In genomic region chr13:112326977-112327376, GRCm38 (mm10) we compare ENCODE assay signal across 17 mouse cellular contexts. TPM values are rescaled to one million over a fixed set of nuclear protein-coding genes. Genes with fewer than 3 reads are reported as not detected.
DNase-seq lines count a peak whose midpoint lies in the region; ATAC-seq and TF ChIP-seq lines count a peak whose summit lies in the region.
"Had no signal": no experiment of that assay in that cellular context is flagged by ENCODE, and none has a peak within 500 bp of the region (broad histone marks: within the 10 kb centered on the region; RNA-seq: fewer than 3 reads in every experiment).

No protein-coding gene starts in this region.

- no peak for DNase-seq in heart, adult 9 months (ENCODE audit: low spot score in 2 of 2)
- no peak for DNase-seq in lung, embryonic 14.5 days
- no peak for DNase-seq in lung, adult 2 months
- no peak for DNase-seq in frontal cortex, postnatal 10 days (ENCODE audit: low spot score in 2 of 2)
- no peak for DNase-seq in midbrain, embryonic 11.5 days (ENCODE audit: low spot score, missing footprints)
- DNase-seq: cerebellum, adult 11 months; cerebellum, postnatal 25 days; kidney, adult 11 months; kidney, postnatal 4 days; liver, postnatal 0 days had no signal

- TF ChIP-seq POLR2A in lung, adult 2 months (IDR thresholded peaks at IDR 0.05; ENCODE audit: borderline replicate concordance, extremely low read depth, low read depth, low read length) = no peak

- no peak overlapping the region for H3K9ac ChIP-seq in heart, embryonic 12.5 days
- no peak overlapping the region for H3K9ac ChIP-seq in lung, embryonic 14.5 days
- no peak overlapping the region for H3K9ac ChIP-seq in intestine, embryonic 15.5 days
- no peak overlapping the region for H3K9ac ChIP-seq in midbrain, embryonic 11.5 days (ENCODE audit: low read length)
- H3K9ac ChIP-seq: forebrain, embryonic 13.5 days; liver, postnatal 0 days; midbrain, embryonic 13.5 days had no signal

- H3K36me3 ChIP-seq in heart, embryonic 12.5 days = no peaks in the 10 kb centered on the region
- H3K36me3 ChIP-seq in lung, embryonic 14.5 days (ENCODE audit: insufficient read depth) = no peaks in the 10 kb centered on the region
- no peaks in the 10 kb centered on the region for H3K36me3 ChIP-seq in intestine, embryonic 15.5 days
- H3K36me3 ChIP-seq in midbrain, embryonic 11.5 days (ENCODE audit: control insufficient read depth, insufficient read depth, low read length) = no peaks in the 10 kb centered on the region
- H3K36me3 ChIP-seq: hindbrain, embryonic 10.5 days; midbrain, embryonic 13.5 days had no signal

- no peaks in the 10 kb centered on the region for H3K27me3 ChIP-seq in heart, embryonic 12.5 days (replicated peaks)
- no peaks in the 10 kb centered on the region for H3K27me3 ChIP-seq in lung, embryonic 14.5 days (ENCODE audit: insufficient read depth, low read length)
- no peaks in the 10 kb centered on the region for H3K27me3 ChIP-seq in intestine, embryonic 15.5 days (replicated peaks)
- H3K27me3 ChIP-seq in midbrain, embryonic 11.5 days (ENCODE audit: control insufficient read depth, insufficient read depth, low read length) = no peaks in the 10 kb centered on the region
- H3K27me3 ChIP-seq: forebrain, embryonic 13.5 days; midbrain, embryonic 13.5 days had no signal

- ATAC-seq in heart, embryonic 12.5 days (ENCODE audit: insufficient number of reproducible peaks, low FRiP score) = peak; percentile 66
- no peak for ATAC-seq in lung, embryonic 14.5 days (ENCODE audit: insufficient read depth)
- ATAC-seq in intestine, embryonic 15.5 days = no peak
- ATAC-seq in midbrain, embryonic 11.5 days (ENCODE audit: low FRiP score) = no peak
- ATAC-seq: forebrain, embryonic 13.5 days; midbrain, embryonic 13.5 days had no signal

- peaks cover 19% of the 10 kb centered on the region for H3K4me1 ChIP-seq in heart, embryonic 12.5 days (replicated peaks)
- H3K4me1 ChIP-seq in lung, embryonic 14.5 days (ENCODE audit: insufficient read depth) = peaks cover 4% of the 10 kb centered on the region
- H3K4me1 ChIP-seq in lung, adult 2 months (ENCODE audit: control insufficient read depth, insufficient read depth, low read length) = no peaks in the 10 kb centered on the region; the same call in 1 of the 2 replicates
- peaks cover 20% of the 10 kb centered on the region for H3K4me1 ChIP-seq in intestine, embryonic 15.5 days (replicated peaks)
- H3K4me1 ChIP-seq in midbrain, embryonic 11.5 days (ENCODE audit: control insufficient read depth, insufficient read depth, low read length) = peaks cover 10% of the 10 kb centered on the region

- no peak for TF ChIP-seq CTCF in lung, embryonic 14.5 days (IDR thresholded peaks at IDR 0.05; ENCODE audit: low read depth)
- no peak for TF ChIP-seq CTCF in lung, adult 2 months (IDR thresholded peaks at IDR 0.05; ENCODE audit: insufficient read depth, low read length)

- no peaks in the 10 kb centered on the region for H3K9me3 ChIP-seq in heart, embryonic 12.5 days (replicated peaks)
- no peaks in the 10 kb centered on the region for H3K9me3 ChIP-seq in lung, embryonic 14.5 days (ENCODE audit: low read depth, low read length)
- H3K9me3 ChIP-seq in intestine, embryonic 15.5 days = no peaks in the 10 kb centered on the region
- H3K9me3 ChIP-seq in midbrain, embryonic 11.5 days (ENCODE audit: control insufficient read depth, low read length) = no peaks in the 10 kb centered on the region
- H3K9me3 ChIP-seq: forebrain, embryonic 13.5 days; hindbrain, embryonic 10.5 days; midbrain, embryonic 13.5 days had no signal

- H3K4me3 ChIP-seq in heart, embryonic 12.5 days = no peak overlapping the region
- H3K4me3 ChIP-seq in lung, embryonic 14.5 days (ENCODE audit: low read depth, low read length) = no peak overlapping the region
- H3K4me3 ChIP-seq in lung, adult 2 months (replicated peaks; ENCODE audit: extremely low read depth, low read depth, low read length) = no peak overlapping the region
- no peak overlapping the region for H3K4me3 ChIP-seq in intestine, embryonic 15.5 days (replicated peaks)
- no peak overlapping the region for H3K4me3 ChIP-seq in midbrain, embryonic 11.5 days (ENCODE audit: low read depth, low read length)
- H3K4me3 ChIP-seq: forebrain, embryonic 13.5 days; hindbrain, embryonic 10.5 days; midbrain, embryonic 13.5 days; myocyte had no signal

- H3K4me2 ChIP-seq in heart, embryonic 12.5 days = no peak overlapping the region
- no peak overlapping the region for H3K4me2 ChIP-seq in lung, embryonic 14.5 days
- H3K4me2 ChIP-seq in intestine, embryonic 15.5 days (replicated peaks) = no peak overlapping the region
- no peak overlapping the region for H3K4me2 ChIP-seq in midbrain, embryonic 11.5 days
- H3K4me2 ChIP-seq: forebrain, embryonic 13.5 days; midbrain, embryonic 13.5 days had no signal

- H3K27ac ChIP-seq in heart, embryonic 12.5 days (ENCODE audit: poor library complexity, severe bottlenecking) = peak overlapping the region; percentile 90
- H3K27ac ChIP-seq in lung, embryonic 14.5 days (ENCODE audit: low read depth) = peak overlapping the region; percentile 26; the same call in 1 of the 2 replicates
- H3K27ac ChIP-seq in intestine, embryonic 15.5 days = 0 out of 2 replicates have a peak overlapping the region, but pooled peaks have one; percentile 15
- H3K27ac ChIP-seq in midbrain, embryonic 11.5 days (ENCODE audit: low read depth, low read length) = no peak overlapping the region
- H3K27ac ChIP-seq: forebrain, embryonic 13.5 days; hindbrain, embryonic 10.5 days; macrophage; midbrain, embryonic 13.5 days had no signal

- 49% methylated on average over 5 of the region's 5 CpGs for WGBS in heart, embryonic 12.5 days
- 82% methylated on average over 5 of the region's 5 CpGs for WGBS in lung, embryonic 14.5 days
- WGBS in lung, adult 2 months = 69% methylated on average over 5 of the region's 5 CpGs
- 91% methylated on average over 5 of the region's 5 CpGs for WGBS in intestine, embryonic 15.5 days
- WGBS in midbrain, embryonic 11.5 days = 94% methylated on average over 5 of the region's 5 CpGs

RNA-seq across cellular contexts. Expression of gene Ankrd55, which starts 38.7 kb away (rescaled TPM):
- polyA plus RNA-seq in heart, embryonic 12.5 days (2016; fragmentation: Nextera tagmentation; extraction: Ambion mirVana) = 0.15 and 0.36 TPM in 2 replicates
- 0.18 and 0.22 TPM in 2 replicates for polyA plus RNA-seq in lung, embryonic 14.5 days (2014; fragmentation: Nextera tagmentation; extraction: Ambion mirVana)
- polyA plus RNA-seq in lung, adult 2 months (2012; rRNA removed) = 0.07 and 0.15 TPM in 2 replicates
- 0.21 and 0.25 TPM in 2 replicates for polyA plus RNA-seq in intestine, embryonic 15.5 days (2015; fragmentation: Nextera tagmentation; extraction: Ambion mirVana)
- polyA plus RNA-seq in midbrain, embryonic 11.5 days (2014; fragmentation: Nextera tagmentation; extraction: Ambion mirVana) = 1.9 and 2.3 TPM in 2 replicates
